Mouse (Mus musculus) forebrain, embryonic 14.5 days (tissue): Measurements from ENCODE around the gene Pold4. TPM values are rescaled to one million over a fixed set of nuclear protein-coding genes. Genes with fewer than 3 reads are reported as not detected.

Experiments
- microRNA-seq: library from miRNA; unstranded; fragments of <30 nt; microRNA quantifications from one replicate; pipeline ENCODE4, GENCODE M21; 2016
- polyA plus RNA-seq: library from polyadenylated mRNA; unstranded; fragments of >200 nt; fragmentation: Nextera tagmentation; extraction: Ambion mirVana; gene quantifications from 2 replicates; pipeline ENCODE4 v1.2.1, GENCODE M21; 2014

Pold4 gene
- polyA plus RNA-seq, 1 experiment from 2014 or later = 19.0 TPM

Small RNAs within 50 kb of the gene (microRNA-seq; reads per million reads assigned to microRNA genes)
- gene Gm26115 = not detected
- 0.53 reads per million for gene Mir6985

Other genes starting within 250 kb of the Pold4 start
- 1.8 and 2.3 TPM in 2 replicates for gene Acy3, start 245.3 kb upstream of the Pold4 start, polyA plus RNA-seq
- gene Tbx10, start 239.1 kb upstream of the Pold4 start, polyA plus RNA-seq = not detected in 2 replicates
- gene Nudt8, start 231.3 kb upstream of the Pold4 start, polyA plus RNA-seq = 35.6 and 41.1 TPM in 2 replicates
- 2.2 and 3.8 TPM in 2 replicates for gene Gm49405, start 231.3 kb upstream of the Pold4 start, polyA plus RNA-seq
- gene Doc2g, start 228.6 kb upstream of the Pold4 start, polyA plus RNA-seq = 3.2 and 5.4 TPM in 2 replicates
- 238 and 254 TPM in 2 replicates for gene Ndufv1, start 219.1 kb upstream of the Pold4 start, polyA plus RNA-seq
- 369 and 398 TPM in 2 replicates for gene Gstp1, start 193.9 kb upstream of the Pold4 start, polyA plus RNA-seq
- 1.2 and 4.2 TPM in 2 replicates for gene Gstp2, start 185.9 kb upstream of the Pold4 start, polyA plus RNA-seq
- gene Gstp3, start 172.3 kb upstream of the Pold4 start, polyA plus RNA-seq = not detected in 2 replicates
- not detected in 2 replicates for gene Cabp2, start 150.3 kb upstream of the Pold4 start, polyA plus RNA-seq
- gene Cdk2ap2, start 134.7 kb upstream of the Pold4 start, polyA plus RNA-seq = 88.6 and 91.7 TPM in 2 replicates
- gene Pitpnm1, start 131.9 kb upstream of the Pold4 start, polyA plus RNA-seq = 29.1 and 40.8 TPM in 2 replicates
- gene Aip, start 106.0 kb upstream of the Pold4 start, polyA plus RNA-seq = 85.2 and 94.4 TPM in 2 replicates
- not detected in 2 replicates for gene Gpr152, start 92.1 kb upstream of the Pold4 start, polyA plus RNA-seq
- gene Cabp4, start 87.9 kb upstream of the Pold4 start, polyA plus RNA-seq = 0.08 and 0.12 TPM in 2 replicates
- gene Coro1b, start 83.3 kb upstream of the Pold4 start, polyA plus RNA-seq = 134 and 154 TPM in 2 replicates
- gene Ptprcap, start 78.3 kb upstream of the Pold4 start, polyA plus RNA-seq = 0.24 TPM in 1 of 2 replicates, not detected in the other
- gene Rps6kb2, start 68.5 kb upstream of the Pold4 start, polyA plus RNA-seq = 32.3 and 35.5 TPM in 2 replicates
- gene Carns1, start 56.4 kb upstream of the Pold4 start, polyA plus RNA-seq = 3.9 and 4.2 TPM in 2 replicates
- gene Tbc1d10c, start 40.6 kb upstream of the Pold4 start, polyA plus RNA-seq = 0.52 and 0.80 TPM in 2 replicates
- 608 and 689 TPM in 2 replicates for gene Ppp1ca, start 39.8 kb upstream of the Pold4 start, polyA plus RNA-seq
- 25.5 and 25.7 TPM in 2 replicates for gene Rad9a, start 30.2 kb upstream of the Pold4 start, polyA plus RNA-seq
- gene Clcf1, start 17.7 kb upstream of the Pold4 start, polyA plus RNA-seq = 0.61 and 0.85 TPM in 2 replicates
- gene AC109138.7, start 17.5 kb upstream of the Pold4 start, polyA plus RNA-seq = not detected in 2 replicates
- 4.0 and 4.3 TPM in 2 replicates for gene Ssh3, start 37.3 kb downstream of the Pold4 start, polyA plus RNA-seq
- 16.3 and 23.9 TPM in 2 replicates for gene Ankrd13d, start 51.2 kb downstream of the Pold4 start, polyA plus RNA-seq
- 17.1 and 21.0 TPM in 2 replicates for gene Grk2, start 74.3 kb downstream of the Pold4 start, polyA plus RNA-seq
- 29.2 and 36.3 TPM in 2 replicates for gene Kdm2a, start 166.4 kb downstream of the Pold4 start, polyA plus RNA-seq
- 6.3 and 8.3 TPM in 2 replicates for gene Rhod, start 207.5 kb downstream of the Pold4 start, polyA plus RNA-seq
- 1.9 TPM in 2 replicates for gene Syt12, start 245.5 kb downstream of the Pold4 start, polyA plus RNA-seq